Mouse (Mus musculus): Measurements from ENCODE around the gene Hook2. TPM values are rescaled to one million over a fixed set of nuclear protein-coding genes. Genes with fewer than 3 reads are reported as not detected.

The Hook2 gene
- polyA plus RNA-seq, 1 experiment from 2014 or later, result 18.6 TPM

GRCm38 (mm10) chr8:84974543-84975142 lies 15.8 kb upstream of the Hook2 start:
- Histone ChIP-seq H3K36me3 (peaks cover 40% of the 10 kb centered on the region), H3K4me2 (replicated peaks) (no peak overlapping the region), H3K27ac (no peak overlapping the region), H3K4me3 (no peak overlapping the region), H3K27me3 (peaks cover 27% of the 10 kb centered on the region), H3K9me3 (no peaks in the 10 kb centered on the region), H3K4me1 (peaks cover 58% of the 10 kb centered on the region), H3K9ac (no peak overlapping the region; the same call in 1 of the 2 replicates)
- ATAC-seq (ENCODE audit: low FRiP score, low read depth), result no peak
- WGBS, result 74% methylated on average over 8 of the region's 8 CpGs

- H3K9me3 ChIP-seq, result no peaks in the 10 kb centered on the region
- peaks cover 63% of the 10 kb centered on the region for H3K4me1 ChIP-seq
- H3K27ac ChIP-seq, result peak overlapping the region; percentile 58; the same call in 1 of the 2 replicates
- H3K4me3 ChIP-seq, result 0 out of 2 replicates have a peak overlapping the region, but pooled peaks have one; percentile 59
- H3K36me3 ChIP-seq, result peaks cover 40% of the 10 kb centered on the region
- peaks cover 27% of the 10 kb centered on the region for H3K27me3 ChIP-seq
- ATAC-seq (ENCODE audit: low FRiP score, low read depth), result no peak
- H3K4me2 ChIP-seq (replicated peaks), result peak overlapping the region; percentile 98
- WGBS, result 23% methylated on average over 7 of the region's 7 CpGs
- H3K9ac ChIP-seq, result no peak overlapping the region
Measured at GRCm38 (mm10) chr8:84975434-84975833, 15.0 kb upstream of the Hook2 start.

GRCm38 (mm10) chr8:84976031-84976762 lies 14.2 kb upstream of the Hook2 start:
- Histone ChIP-seq H3K36me3 (peaks cover 35% of the 10 kb centered on the region), H3K4me1 (peaks cover 63% of the 10 kb centered on the region), H3K4me3 (peak overlapping the region; percentile 59), H3K9me3 (no peaks in the 10 kb centered on the region), H3K9ac (peak overlapping the region; percentile 71), H3K27ac (peak overlapping the region; percentile 58), H3K27me3 (peaks cover 27% of the 10 kb centered on the region), H3K4me2 (replicated peaks) (peak overlapping the region; percentile 98)
- ATAC-seq (ENCODE audit: low FRiP score, low read depth), result peak; percentile 80
- under 1% methylated on average over 57 of the region's 61 CpGs for WGBS

- Histone ChIP-seq H3K4me2 (replicated peaks) (peak overlapping the region; percentile 98), H3K4me3 (peak overlapping the region; percentile 59), H3K27ac (no peak overlapping the region), H3K4me1 (peaks cover 68% of the 10 kb centered on the region), H3K9ac (peak overlapping the region; percentile 71), H3K27me3 (peaks cover 27% of the 10 kb centered on the region), H3K9me3 (no peaks in the 10 kb centered on the region), H3K36me3 (peaks cover 28% of the 10 kb centered on the region)
- 3% methylated on average over 25 of the region's 25 CpGs for WGBS
- ATAC-seq (ENCODE audit: low FRiP score, low read depth), result no peak
Measured at GRCm38 (mm10) chr8:84976763-84977434, 13.5 kb upstream of the Hook2 start.

GRCm38 (mm10) chr8:84977435-84978247 lies 12.8 kb upstream of the Hook2 start:
- under 1% methylated on average over 68 of the region's 70 CpGs for WGBS
- H3K4me2 ChIP-seq (replicated peaks), result peak overlapping the region; percentile 98
- H3K4me1 ChIP-seq, result peaks cover 74% of the 10 kb centered on the region
- H3K36me3 ChIP-seq, result peaks cover 21% of the 10 kb centered on the region
- H3K4me3 ChIP-seq, result peak overlapping the region; percentile 59
- peaks cover 27% of the 10 kb centered on the region for H3K27me3 ChIP-seq
- H3K9me3 ChIP-seq, result no peaks in the 10 kb centered on the region
- peak overlapping the region; percentile 48; the same call in 1 of the 2 replicates for H3K27ac ChIP-seq
- no peak for ATAC-seq (ENCODE audit: low FRiP score, low read depth)
- peak overlapping the region; percentile 71 for H3K9ac ChIP-seq

- no peaks in the 10 kb centered on the region for H3K9me3 ChIP-seq
- peak within 1 kb of the TSS; percentile 48; the same call in 1 of the 2 replicates for H3K27ac ChIP-seq
- H3K36me3 ChIP-seq, result peaks cover 13% of the 10 kb centered on the region
- peak within 1 kb of the TSS; percentile 71 for H3K9ac ChIP-seq
- H3K4me1 ChIP-seq, result peaks cover 74% of the 10 kb centered on the region
- H3K4me3 ChIP-seq, result peak within 1 kb of the TSS; percentile 59
- ATAC-seq (ENCODE audit: low FRiP score, low read depth), result peak; percentile 58
- H3K27me3 ChIP-seq, result peaks cover 27% of the 10 kb centered on the region
- under 1% methylated on average over 63 of the region's 63 CpGs for WGBS
- H3K4me2 ChIP-seq (replicated peaks), result peak within 1 kb of the TSS; percentile 98
Measured at GRCm38 (mm10) chr8:84978248-84978940, 12.0 kb upstream of the Hook2 start, which contains the start of gene Junb. Gene Junb, minus strand, starts transcription at chr8:84978718.

GRCm38 (mm10) chr8:84979599-84980421 lies 10.6 kb upstream of the Hook2 start:
- Histone ChIP-seq H3K4me2 (replicated peaks) (peak overlapping the region; percentile 98), H3K27me3 (peaks cover 27% of the 10 kb centered on the region), H3K27ac (no peak overlapping the region; the same call in 1 of the 2 replicates), H3K9ac (peak overlapping the region; percentile 57), H3K4me1 (peaks cover 79% of the 10 kb centered on the region), H3K9me3 (no peaks in the 10 kb centered on the region), H3K4me3 (peak overlapping the region; percentile 59), H3K36me3 (peaks cover 1% of the 10 kb centered on the region; the same call in 1 of the 2 replicates)
- ATAC-seq (ENCODE audit: low FRiP score, low read depth), result peak; percentile 48
- 4% methylated on average over 42 of the region's 42 CpGs for WGBS

GRCm38 (mm10) chr8:84980622-84981358 lies 9.6 kb upstream of the Hook2 start:
- Histone ChIP-seq H3K4me2 (replicated peaks) (peak overlapping the region; percentile 98), H3K4me1 (peaks cover 80% of the 10 kb centered on the region), H3K9ac (no peak overlapping the region), H3K27me3 (peaks cover 27% of the 10 kb centered on the region), H3K9me3 (no peaks in the 10 kb centered on the region), H3K4me3 (peak overlapping the region; percentile 59; the same call in 1 of the 2 replicates), H3K27ac (peak overlapping the region; percentile 48), H3K36me3 (no peaks in the 10 kb centered on the region)
- WGBS, result 28% methylated on average over 11 of the region's 11 CpGs
- ATAC-seq (ENCODE audit: low FRiP score, low read depth), result no peak

- no peak overlapping the region for H3K9ac ChIP-seq
- WGBS, result 79% methylated on average over 15 of the region's 15 CpGs
Measured at GRCm38 (mm10) chr8:84981644-84982498, 8.5 kb upstream of the Hook2 start.

More at GRCm38 (mm10) chr8:84981644-84982498, 8.5 kb upstream of the Hook2 start:
- no peak for ATAC-seq (ENCODE audit: low FRiP score, low read depth)
- no peak overlapping the region for H3K27ac ChIP-seq
- H3K4me3 ChIP-seq, result no peak overlapping the region
- peak overlapping the region; percentile 10; the same call in 1 of the 2 replicates for H3K4me2 ChIP-seq (replicated peaks)
- H3K27me3 ChIP-seq, result peaks cover 32% of the 10 kb centered on the region
- no peaks in the 10 kb centered on the region for H3K9me3 ChIP-seq
- no peaks in the 10 kb centered on the region for H3K36me3 ChIP-seq
- peaks cover 76% of the 10 kb centered on the region for H3K4me1 ChIP-seq
